Mouse (Mus musculus) testis, adult 2 months (tissue): Measurements from ENCODE around the gene Fbxw20. TPM values are rescaled to one million over a fixed set of nuclear protein-coding genes. Genes with fewer than 3 reads are reported as not detected.
"Not testable (repeated sequence)": the region's sequence is repeated elsewhere in the genome, so short reads cannot be mapped to it uniquely, and the experiment has no call there.

Experiments used
- H3K27ac ChIP-seq: fragments of 200-500 bp; 2 replicates; pipeline ENCODE4 v1.5.1; 2012; ENCODE audit warnings: low read depth, low read length; ENCODE audit not compliant: control insufficient read depth, insufficient read depth
- H3K27me3 ChIP-seq: fragments of 200-500 bp; 2 replicates; pipeline ENCODE4 v1.6.1; 2012; ENCODE audit warnings: mild to moderate bottlenecking, low read length, moderate library complexity; ENCODE audit not compliant: control insufficient read depth, insufficient read depth
- H3K36me3 ChIP-seq: fragments of 200-500 bp; 2 replicates; pipeline ENCODE4 v1.6.1; 2012; ENCODE audit warnings: mild to moderate bottlenecking, low read length; ENCODE audit not compliant: control insufficient read depth, insufficient read depth
- H3K4me1 ChIP-seq: fragments of 200-500 bp; 2 replicates; pipeline ENCODE4 v1.6.1; 2012; ENCODE audit warnings: low read length; ENCODE audit not compliant: control insufficient read depth, insufficient read depth
- H3K4me3 ChIP-seq: fragments of 200-500 bp; 2 replicates; pipeline ENCODE4 v1.5.1; 2012; ENCODE audit warnings: low read depth, mild to moderate bottlenecking, low read length, moderate library complexity, mixed read lengths; ENCODE audit not compliant: control insufficient read depth
- CTCF ChIP-seq: fragments of 200-500 bp; IDR thresholded peaks from 2 replicates; pipeline ENCODE4 v1.5.1; 2012; ENCODE audit warnings: low read depth, mild to moderate bottlenecking, inconsistent platforms, low read length, moderate library complexity; ENCODE audit not compliant: control insufficient read depth, insufficient read depth, insufficient replicate concordance
- POLR2A ChIP-seq: fragments of 200-500 bp; IDR thresholded peaks from 2 replicates; pipeline ENCODE4 v1.6.1; 2012; ENCODE audit warnings: low read depth, mild to moderate bottlenecking, inconsistent platforms, low read length, moderate library complexity; ENCODE audit not compliant: control insufficient read depth
- polyA plus RNA-seq: library from polyadenylated mRNA; depleted of rRNA; stranded (reverse); fragments of >200 nt; gene quantifications from 2 replicates; pipeline ENCODE4 v1.2.3, GENCODE M21; 2012; rRNA removed

Fbxw20 gene
- polyA plus RNA-seq = 0.32 and 0.44 TPM in 2 replicates

DNA sequence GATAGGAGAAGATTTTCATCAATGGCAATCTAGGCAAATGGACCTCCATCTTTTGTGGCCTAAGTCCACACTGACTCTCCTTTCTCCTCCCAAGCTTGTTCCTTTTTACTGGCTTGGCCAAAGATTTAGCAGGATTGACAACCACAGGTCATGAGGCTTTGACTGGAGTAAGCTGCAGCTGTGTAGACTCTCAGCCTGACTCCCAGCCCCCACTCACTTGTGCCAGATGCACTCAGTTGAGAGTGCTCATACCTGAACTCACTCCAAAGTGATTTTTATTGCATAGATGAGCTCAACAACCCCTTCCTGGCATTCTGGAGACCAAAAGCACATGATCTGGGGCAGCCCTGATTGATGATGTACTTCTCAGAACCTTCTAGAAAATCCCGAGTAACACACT lies at the start of gene Fbxw20:
Gene Fbxw20, minus strand, starts transcription at position 101 of the 400 bp plus-strand sequence.
- Histone ChIP-seq H3K4me3 (no peak within 1 kb of the TSS), H3K27ac (no peak within 1 kb of the TSS), H3K4me1 (no peaks in the 10 kb centered on the region), H3K27me3 (no peaks in the 10 kb centered on the region), H3K36me3 (no peaks in the 10 kb centered on the region)
- TF ChIP-seq POLR2A (no peak), CTCF (no peak)

DNA sequence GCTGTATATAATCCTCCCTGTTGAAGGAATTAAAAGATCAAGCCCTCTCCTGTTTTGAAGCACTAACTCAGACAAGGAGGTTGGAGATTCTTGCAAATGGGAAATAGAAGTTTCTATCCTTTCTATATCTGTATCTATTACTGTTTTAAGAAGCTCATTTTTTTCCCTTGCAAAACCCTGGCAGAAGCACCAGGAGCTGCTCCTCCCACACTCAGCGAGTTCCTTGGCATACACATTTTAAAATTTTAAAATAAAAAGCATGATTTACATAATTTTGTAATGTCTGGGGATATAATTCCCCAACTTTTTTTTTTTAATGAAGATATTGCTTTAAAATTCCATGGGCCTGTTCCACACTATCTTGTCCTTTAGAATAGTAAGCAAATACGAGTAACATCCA lies 28.5 kb upstream of the Fbxw20 start:
- Histone ChIP-seq H3K27ac (no peak overlapping the region), H3K4me3 (no peak overlapping the region), H3K4me1 (no peaks in the 10 kb centered on the region), H3K27me3 (no peaks in the 10 kb centered on the region), H3K36me3 (no peaks in the 10 kb centered on the region)
- TF ChIP-seq POLR2A (no peak), CTCF (no peak)

DNA sequence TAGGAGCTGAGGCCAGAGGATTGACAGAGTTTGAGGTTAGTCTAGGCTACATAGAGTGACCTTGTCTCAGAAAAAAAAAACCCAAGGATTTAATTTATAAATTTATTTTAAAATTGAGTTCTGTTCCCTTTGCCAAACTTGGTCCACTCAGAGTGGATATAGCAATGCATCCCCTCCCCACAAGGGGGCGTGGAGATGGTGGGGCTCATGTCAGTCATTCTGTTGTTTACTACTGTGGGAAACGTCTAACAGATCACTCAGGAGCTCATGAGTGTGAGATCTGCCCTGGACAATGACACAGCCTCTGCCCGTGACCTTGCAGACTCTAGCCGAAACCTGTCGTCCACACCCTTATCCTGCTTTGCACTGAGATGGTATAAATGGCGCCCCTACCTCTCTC lies 16.1 kb downstream of the Fbxw20 start:
- Histone ChIP-seq H3K4me3 (no peak overlapping the region), H3K27ac (no peak overlapping the region), H3K27me3 (no peaks in the 10 kb centered on the region), H3K36me3 (no peaks in the 10 kb centered on the region), H3K4me1 (no peaks in the 10 kb centered on the region)
- no peak for TF ChIP-seq POLR2A
- TF ChIP-seq CTCF = no peak

DNA sequence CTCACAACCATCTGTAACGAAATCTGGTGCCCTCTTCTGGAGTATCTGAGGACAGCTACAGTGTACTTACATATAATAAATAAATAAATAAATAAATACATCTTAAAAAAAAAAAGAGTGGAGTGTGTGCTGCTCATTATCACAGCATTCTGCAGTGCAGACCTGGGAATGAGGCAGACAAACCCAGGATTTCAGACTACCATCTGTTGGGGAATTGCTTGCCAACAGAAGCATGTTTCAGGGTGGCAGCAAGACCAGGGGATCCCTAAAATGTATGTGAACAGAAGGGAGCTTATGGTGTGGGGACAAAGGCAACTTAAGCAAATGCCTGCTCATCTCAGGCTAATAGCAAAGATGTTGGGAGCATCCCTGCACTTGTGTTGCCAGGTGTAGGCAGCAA lies 33.2 kb downstream of the Fbxw20 start:
- H3K27ac ChIP-seq, H3K27me3 ChIP-seq, H3K36me3 ChIP-seq, H3K4me1 ChIP-seq, H3K4me3 ChIP-seq: not testable (repeated sequence)

DNA sequence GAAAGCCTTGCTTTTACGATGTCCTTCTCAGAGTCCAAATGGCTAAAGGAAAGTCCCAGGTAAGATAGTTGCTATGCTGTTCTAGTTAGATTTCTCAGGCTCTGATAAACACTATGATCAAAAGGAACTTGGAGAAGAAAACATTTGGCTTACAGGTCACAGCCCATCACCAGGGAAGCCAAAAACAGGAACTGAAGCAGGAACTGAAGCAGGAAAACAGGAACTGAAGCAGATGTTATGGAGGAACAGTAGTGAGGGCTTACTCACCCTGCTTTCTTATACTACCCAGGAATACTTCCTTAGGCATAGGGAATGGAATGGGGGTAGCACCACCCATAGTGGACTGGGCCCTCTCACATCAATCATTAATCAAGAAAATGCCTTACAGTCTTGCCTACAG lies 34.2 kb downstream of the Fbxw20 start:
- TF ChIP-seq CTCF (no peak), POLR2A (no peak)
- Histone ChIP-seq H3K36me3 (no peaks in the 10 kb centered on the region), H3K4me3 (no peak overlapping the region), H3K27ac (no peak overlapping the region), H3K4me1 (no peaks in the 10 kb centered on the region), H3K27me3 (no peaks in the 10 kb centered on the region)

DNA sequence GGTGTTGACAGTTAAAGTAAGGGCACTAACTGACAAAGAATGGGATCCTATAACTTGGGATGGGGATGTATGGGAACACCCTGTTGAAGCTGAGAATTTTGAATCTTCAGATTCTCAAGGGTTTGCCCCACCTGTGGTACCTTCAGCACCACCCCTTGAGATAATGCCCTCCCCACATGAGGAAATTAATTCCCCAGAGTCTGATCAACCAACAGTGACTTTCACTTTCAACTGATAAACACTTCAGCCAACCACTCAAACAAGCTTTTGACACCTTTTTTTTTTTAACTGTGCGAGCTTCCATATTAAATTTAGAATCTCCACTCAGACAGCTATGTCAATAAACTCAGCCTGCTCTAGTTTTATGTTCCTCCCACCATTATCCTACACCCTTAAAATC lies 35.2 kb downstream of the Fbxw20 start:
- no peaks in the 10 kb centered on the region for H3K36me3 ChIP-seq
- TF ChIP-seq CTCF = no peak
- no peak for TF ChIP-seq POLR2A
- H3K27me3 ChIP-seq = no peaks in the 10 kb centered on the region
- H3K4me1 ChIP-seq = no peaks in the 10 kb centered on the region
- no peak overlapping the region for H3K4me3 ChIP-seq
- H3K27ac ChIP-seq = no peak overlapping the region

DNA sequence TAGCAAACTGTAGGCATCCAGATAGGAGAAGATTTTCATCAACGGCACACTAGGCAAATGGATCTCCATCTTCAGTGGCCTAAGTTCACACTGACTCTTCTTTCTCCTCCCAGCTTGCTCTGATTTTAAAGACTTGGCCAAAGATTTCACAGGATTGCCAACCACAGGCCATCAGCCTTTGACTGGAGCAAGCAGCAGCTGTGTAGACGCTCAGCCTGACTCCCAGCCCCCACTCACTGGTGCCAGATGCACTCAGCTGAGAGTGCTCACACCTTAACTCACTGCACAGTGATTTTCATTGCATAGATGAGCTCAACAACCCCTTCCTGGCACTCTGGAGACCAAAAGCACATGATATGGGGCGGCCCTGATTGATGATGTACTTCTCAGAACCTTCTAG lies 38.7 kb downstream of the Fbxw20 start, which contains the start of gene Fbxw13:
Gene Fbxw13, minus strand, starts transcription at position 101 of the 400 bp plus-strand sequence.
- H3K4me3 ChIP-seq, H3K27me3 ChIP-seq, H3K27ac ChIP-seq, H3K36me3 ChIP-seq, H3K4me1 ChIP-seq: not testable (repeated sequence)

DNA sequence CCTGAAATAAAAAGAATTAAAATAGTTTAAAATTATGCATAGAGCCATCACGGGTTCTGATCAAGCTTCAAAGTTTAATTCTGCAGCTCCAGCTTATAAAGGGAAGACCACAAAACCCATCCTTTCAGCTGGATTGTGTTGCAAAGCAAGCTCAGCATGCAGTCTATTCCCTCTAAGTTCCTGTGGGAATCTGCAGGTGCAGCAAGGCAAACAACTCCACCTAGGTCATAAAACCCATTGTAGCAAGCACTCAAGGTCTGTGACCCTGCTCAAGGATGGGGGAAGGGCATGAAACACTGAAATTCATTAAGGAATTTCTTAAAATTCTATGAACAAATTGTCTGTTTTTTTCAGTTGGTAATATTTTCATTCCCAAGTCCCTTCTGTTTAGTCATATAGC lies 57.3 kb downstream of the Fbxw20 start:
- Histone ChIP-seq H3K27me3 (no peaks in the 10 kb centered on the region), H3K27ac (no peak overlapping the region), H3K4me1 (no peaks in the 10 kb centered on the region; the same call in 1 of the 2 replicates), H3K36me3 (no peaks in the 10 kb centered on the region), H3K4me3 (no peak overlapping the region)
- TF ChIP-seq CTCF (no peak), POLR2A (no peak)
